Mouse (Mus musculus) stomach, postnatal 0 days (tissue): ENCODE data around the gene Camkv.

ENCODE experiments used
- CTCF ChIP-seq: IDR thresholded peaks from 2 replicates; pipeline ENCODE4 v1.5.1; 2016; ENCODE audit warnings: antibody characterized with exemption, low read depth, mild to moderate bottlenecking, moderate library complexity
- EP300 ChIP-seq: optimal IDR thresholded peaks from 2 replicates; pipeline ENCODE3; 2016; ENCODE audit warnings: antibody characterized with exemption

DNA sequence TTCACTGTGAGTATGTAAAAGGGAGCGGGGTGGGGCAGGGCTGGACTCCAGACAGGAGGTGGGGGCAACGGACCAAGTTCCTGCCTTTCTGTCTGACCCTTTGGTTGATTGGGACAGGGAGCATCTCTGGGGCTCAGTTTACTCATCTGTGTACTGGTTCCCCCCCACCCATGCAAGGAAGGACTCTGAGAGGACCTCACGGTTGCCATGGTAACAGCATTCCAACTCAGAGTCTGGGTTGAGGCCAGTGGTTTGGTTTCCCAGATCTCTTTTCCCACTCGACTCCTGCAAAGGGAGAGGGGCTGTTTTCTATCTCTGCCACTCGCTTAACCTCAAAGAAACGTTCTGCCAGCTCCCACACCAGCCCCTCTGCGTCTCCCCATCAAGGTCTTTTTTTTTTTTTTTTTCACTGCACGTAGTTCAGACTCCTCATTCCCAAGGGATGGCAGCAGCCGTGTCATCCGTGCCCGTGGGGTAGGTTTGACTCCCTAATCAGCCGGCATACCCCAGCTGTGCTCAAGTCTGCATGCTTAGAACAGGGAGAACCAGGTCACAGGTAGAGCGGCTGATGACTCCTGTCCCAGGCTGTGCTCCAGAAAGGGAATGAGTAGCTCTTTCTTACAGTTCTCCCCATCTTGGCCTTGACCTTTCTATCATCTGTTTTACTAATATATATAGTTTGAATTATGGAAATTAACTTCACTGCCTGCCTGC is 17.4 kb upstream of the Camkv start:
- TF ChIP-seq EP300 (no peak), CTCF (no peak)
